Mouse (Mus musculus) urinary bladder, postnatal 10 days (tissue): Measurements from ENCODE around the gene Msl1.

Source experiments
- DNase-seq: peaks from one replicate; pipeline ENCODE4 v3.0.0; 2022; ENCODE audit warnings: low spot score

Msl1 gene

GRCm38 (mm10) chr11:98776843-98777590 lies 18.3 kb upstream of the Msl1 start:
- no peak for DNase-seq

- DNase-seq: no peak
These were observed 17.4 kb upstream of the Msl1 start for GRCm38 (mm10) chr11:98777888-98778287.

- DNase-seq: no peak
These were observed 13.3 kb upstream of the Msl1 start for GRCm38 (mm10) chr11:98781851-98782512.

GRCm38 (mm10) chr11:98782651-98783235 lies 12.6 kb upstream of the Msl1 start:
- DNase-seq: no peak

- DNase-seq: peak; percentile 79
These were observed 12.1 kb upstream of the Msl1 start for GRCm38 (mm10) chr11:98783236-98783696.

- no peak for DNase-seq
These were observed 11.2 kb upstream of the Msl1 start for GRCm38 (mm10) chr11:98784139-98784538.

- no peak for DNase-seq
These were observed 10.1 kb upstream of the Msl1 start for GRCm38 (mm10) chr11:98785214-98785613.

- no peak for DNase-seq
These were observed 9.5 kb upstream of the Msl1 start for GRCm38 (mm10) chr11:98785772-98786281.

GRCm38 (mm10) chr11:98786359-98787214 lies 8.7 kb upstream of the Msl1 start:
- peak; percentile 86 for DNase-seq

GRCm38 (mm10) chr11:98787229-98787628 lies 8.1 kb upstream of the Msl1 start:
- DNase-seq: no peak

GRCm38 (mm10) chr11:98787691-98788090 lies 7.6 kb upstream of the Msl1 start:
- no peak for DNase-seq

GRCm38 (mm10) chr11:98788139-98788538 lies 7.2 kb upstream of the Msl1 start:
- DNase-seq: no peak

- no peak for DNase-seq
These were observed 6.6 kb upstream of the Msl1 start for GRCm38 (mm10) chr11:98788550-98789218.

GRCm38 (mm10) chr11:98789219-98789807 lies 6.0 kb upstream of the Msl1 start:
- no peak for DNase-seq

GRCm38 (mm10) chr11:98789824-98790223 lies 5.5 kb upstream of the Msl1 start:
- DNase-seq: no peak

- DNase-seq: no peak
These were observed 4.6 kb upstream of the Msl1 start for GRCm38 (mm10) chr11:98790631-98791205.

GRCm38 (mm10) chr11:98791448-98791847 lies 3.9 kb upstream of the Msl1 start:
- no peak for DNase-seq

- DNase-seq: no peak
These were observed 3.2 kb upstream of the Msl1 start for GRCm38 (mm10) chr11:98792081-98792480.

- DNase-seq: no peak
These were observed 774 bp upstream of the Msl1 start for GRCm38 (mm10) chr11:98794469-98795014.
